Mouse (Mus musculus): ENCODE measurements around the gene Endog.
"Not testable (repeated sequence)": the region's sequence is repeated elsewhere in the genome, so short reads cannot be mapped to it uniquely, and the experiment has no call there.

Gene Endog

GRCm38 (mm10) chr2:30171371-30171996 is at the start of gene Endog:
TSS of gene Endog (plus strand) at chr2:30171493.
- peak; percentile 99 for DNase-seq

DNA sequence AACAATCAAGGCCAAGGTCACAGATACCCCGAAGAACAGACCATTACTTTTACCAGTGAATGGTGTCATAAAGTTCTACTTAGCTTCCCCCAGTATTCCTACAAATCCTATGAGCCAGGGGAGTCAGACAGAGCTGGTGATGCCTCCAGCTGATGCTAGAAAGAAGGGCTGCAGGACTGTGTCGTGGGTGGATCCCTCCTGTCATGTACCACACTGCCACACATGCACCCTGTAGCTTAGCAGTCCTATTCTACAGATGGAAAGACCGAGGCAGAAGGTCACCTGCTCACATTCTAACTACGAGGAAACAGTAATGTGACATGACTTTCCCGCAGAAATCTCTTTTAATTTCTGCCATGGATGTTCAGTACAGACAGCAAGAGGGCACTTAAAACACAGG is 48.5 kb upstream of the Endog start:
- no peak for DNase-seq

DNA sequence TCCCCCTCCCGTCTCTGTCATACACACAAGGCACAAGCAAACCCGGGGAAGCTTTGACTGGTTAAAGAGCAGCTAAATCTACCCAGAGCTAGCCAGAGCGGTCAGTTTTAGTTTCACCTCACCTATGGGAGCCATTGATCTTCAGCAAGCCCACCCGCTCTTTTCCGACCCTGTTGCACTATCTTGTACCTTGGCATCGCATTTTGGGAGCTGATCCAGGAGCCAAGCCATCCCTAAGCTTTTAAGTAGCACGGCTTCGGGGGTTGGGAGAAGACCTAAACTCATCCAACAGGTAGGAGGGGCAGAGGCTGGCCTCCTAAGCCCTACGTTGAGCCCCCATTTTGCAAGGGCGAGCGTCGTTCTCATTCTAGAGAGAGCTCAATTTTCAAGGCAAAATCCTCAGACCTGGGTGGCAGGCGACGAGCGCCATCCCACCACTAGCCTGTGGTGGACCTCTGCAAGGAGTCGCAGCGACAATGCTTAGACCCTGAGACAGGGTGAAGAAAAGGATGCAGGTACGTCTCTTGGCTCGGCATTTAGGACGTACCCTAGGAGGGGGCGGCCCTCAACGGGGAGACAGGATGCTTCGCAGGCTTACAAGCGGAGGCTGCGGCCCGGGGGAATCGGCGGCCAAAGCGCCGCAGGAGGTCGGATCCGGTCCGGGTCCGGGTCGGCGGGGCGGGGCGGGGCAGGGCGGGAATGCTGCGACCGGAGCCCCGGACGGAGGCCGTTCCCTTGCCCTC is 47.4 kb upstream of the Endog start:
- peak; percentile 94 for DNase-seq

GRCm38 (mm10) chr2:30124472-30125274 is 46.6 kb upstream of the Endog start, which contains the start of gene Zer1:
TSS of gene Zer1 (minus strand) at chr2:30124585.
- peak; percentile 100 for DNase-seq

DNA sequence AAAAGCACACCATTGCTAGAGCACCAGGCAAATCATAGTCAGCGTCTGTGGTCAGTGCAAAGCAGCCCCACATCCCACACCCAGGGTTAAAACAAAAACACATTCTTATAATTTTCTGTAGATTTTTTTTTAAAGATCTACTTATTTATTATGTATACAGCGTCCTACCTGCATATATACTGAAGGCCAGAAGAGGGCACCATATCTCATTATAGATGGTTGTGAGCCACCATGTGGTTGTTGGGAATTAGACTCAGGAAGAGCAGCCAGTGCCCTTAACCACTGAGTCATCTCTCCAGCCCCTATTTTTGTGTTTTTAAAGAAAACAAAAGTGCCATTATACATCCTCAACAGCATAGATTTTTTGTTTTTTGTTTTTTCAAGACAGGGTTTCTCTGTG is 42.5 kb upstream of the Endog start:
- no peak for DNase-seq

DNA sequence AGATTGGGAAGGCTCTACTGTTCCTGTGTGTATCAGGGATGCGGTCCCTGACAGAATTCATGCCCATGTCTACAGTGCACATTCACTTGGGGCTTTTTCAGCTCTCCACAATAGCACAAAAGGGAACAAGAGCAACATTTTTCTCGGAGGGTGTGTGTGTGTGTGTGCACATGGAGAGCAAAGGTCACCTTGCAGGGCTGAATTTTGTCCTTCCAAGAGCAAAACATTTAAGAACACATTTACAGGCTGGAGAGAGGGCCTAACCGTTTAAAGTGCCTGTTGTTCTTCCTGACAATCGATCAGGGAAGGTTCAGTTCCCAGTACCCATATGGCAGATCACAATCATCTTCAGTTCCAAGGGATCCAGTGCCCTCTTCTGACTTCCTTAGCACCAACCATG is 41.1 kb upstream of the Endog start:
- DNase-seq, result no peak

- not testable (repeated sequence) for DNase-seq
Measured at GRCm38 (mm10) chr2:30131240-30131639, 40.1 kb upstream of the Endog start.

GRCm38 (mm10) chr2:30132801-30133612 is 38.3 kb upstream of the Endog start:
- peak; percentile 95 for DNase-seq

GRCm38 (mm10) chr2:30133613-30134377 is 37.5 kb upstream of the Endog start, which contains the start of gene Tbc1d13:
TSS of gene Tbc1d13 (plus strand) at chr2:30133746.
- DNase-seq, result peak; percentile 100

- DNase-seq, result no peak
Measured at GRCm38 (mm10) chr2:30134378-30134711, 36.9 kb upstream of the Endog start.

GRCm38 (mm10) chr2:30134928-30135620 is 36.2 kb upstream of the Endog start:
- peak; percentile 91 for DNase-seq

- DNase-seq, result no peak
Measured at GRCm38 (mm10) chr2:30136458-30136857, 34.8 kb upstream of the Endog start.

DNA sequence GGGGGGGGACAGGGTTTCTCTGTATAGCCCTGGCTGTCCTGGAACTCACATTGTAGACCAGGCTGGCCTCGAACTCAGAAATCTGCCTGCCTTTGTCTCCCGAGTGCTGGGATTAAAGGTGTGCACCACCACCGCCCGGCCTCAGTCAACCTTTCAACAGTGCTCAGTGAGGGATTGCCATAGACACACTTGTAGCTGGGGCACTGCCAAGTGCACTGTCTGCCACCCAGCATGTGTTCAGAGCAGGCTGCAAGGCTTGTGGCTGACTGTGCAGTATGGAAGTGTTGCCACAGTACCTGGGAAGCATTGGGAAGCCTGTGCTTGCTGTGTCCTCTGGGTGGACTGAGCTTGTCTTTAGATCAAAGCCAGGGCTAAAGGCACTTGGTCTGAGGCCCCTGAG is 31.3 kb upstream of the Endog start:
- DNase-seq, result peak; percentile 68

GRCm38 (mm10) chr2:30144436-30144835 is 26.9 kb upstream of the Endog start:
- no peak for DNase-seq

GRCm38 (mm10) chr2:30147466-30147865 is 23.8 kb upstream of the Endog start:
- peak; percentile 96 for DNase-seq

DNA sequence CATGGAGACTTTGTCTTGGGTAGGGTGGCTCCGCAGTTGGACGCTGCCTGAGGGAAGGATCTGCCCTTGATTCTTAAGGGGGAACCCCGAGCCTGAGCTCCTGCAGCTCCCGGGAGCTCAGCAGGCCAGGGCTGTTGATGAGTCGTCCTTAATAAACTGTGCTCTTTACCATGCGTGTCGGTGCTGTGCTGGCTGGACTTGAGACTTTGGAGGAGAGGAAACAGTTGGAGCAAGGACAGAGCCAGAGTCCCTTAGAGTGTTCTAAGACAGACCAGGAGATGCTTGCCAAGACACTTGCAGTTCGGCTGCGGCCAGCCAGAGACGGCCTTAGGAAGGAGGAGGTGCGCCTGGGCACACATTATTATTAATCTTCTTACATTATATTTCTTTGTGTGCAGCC is 19.5 kb upstream of the Endog start:
- DNase-seq, result no peak

- DNase-seq, result no peak
Measured at GRCm38 (mm10) chr2:30152616-30153015, 18.7 kb upstream of the Endog start.

GRCm38 (mm10) chr2:30159871-30160270 is 11.4 kb upstream of the Endog start:
- DNase-seq, result not testable (repeated sequence)

- no peak for DNase-seq
Measured at GRCm38 (mm10) chr2:30161809-30162208, 9.5 kb upstream of the Endog start.

- DNase-seq, result no peak
Measured at GRCm38 (mm10) chr2:30164340-30164932, 6.9 kb upstream of the Endog start.

DNA sequence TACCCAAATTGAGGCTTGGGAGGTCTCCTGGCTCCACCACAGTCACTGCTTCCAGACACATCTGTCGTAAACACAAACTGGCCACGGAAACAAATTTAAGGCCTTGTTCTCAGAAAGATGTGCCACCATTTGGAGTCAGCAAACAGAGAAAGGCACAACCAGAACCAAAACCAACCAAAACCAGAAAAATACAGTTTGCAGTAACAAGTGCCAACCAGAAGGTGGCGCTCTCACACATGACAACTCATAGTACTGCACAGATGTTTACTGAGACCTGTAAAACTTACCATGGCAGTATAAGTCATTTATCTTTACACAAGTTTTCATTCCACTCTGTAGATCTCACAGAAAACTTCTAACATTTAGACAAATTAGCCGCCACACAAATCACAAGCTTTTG is 4.6 kb upstream of the Endog start:
- DNase-seq, result no peak
